Mouse (Mus musculus) cerebellum, adult 2 months (tissue): ENCODE measurements around the gene Ormdl2.

Experiments used
- CTCF ChIP-seq: fragments of 200-500 bp; IDR thresholded peaks from 2 replicates; pipeline ENCODE4 v1.5.1; 2011; ENCODE audit warnings: low read depth, mild to moderate bottlenecking, control low read depth, low read length, moderate library complexity, borderline replicate concordance; ENCODE audit not compliant: insufficient read depth
- POLR2A ChIP-seq: fragments of 200-500 bp; IDR thresholded peaks from 2 replicates; pipeline ENCODE4 v1.6.1; 2011; ENCODE audit warnings: low read length, control low read depth, borderline replicate concordance; ENCODE audit not compliant: insufficient read depth

GRCm38 (mm10) chr10:128840612-128841011, 19.2 kb upstream of the Ormdl2 start:
- no peak for TF ChIP-seq CTCF
- TF ChIP-seq POLR2A = no peak
